In genomic region chr12:24644125-24644571, GRCm38 (mm10) we compare ENCODE assay signal across 10 mouse cellular contexts. TPM values are rescaled to one million over a fixed set of nuclear protein-coding genes. Genes with fewer than 3 reads are reported as not detected.
DNase-seq lines count a peak whose midpoint lies in the region; ATAC-seq and TF ChIP-seq lines count a peak whose summit lies in the region.
"Had no signal": no experiment of that assay in that cellular context is flagged by ENCODE, and none has a peak within 500 bp of the region (broad histone marks: within the 10 kb centered on the region; RNA-seq: fewer than 3 reads in every experiment).

No protein-coding gene starts in this region.

- no peaks in the 10 kb centered on the region for H3K36me3 ChIP-seq in liver, postnatal 0 days (replicated peaks; ENCODE audit: insufficient read depth, low read length)
- H3K36me3 ChIP-seq in forebrain, embryonic 12.5 days (replicated peaks): no peaks in the 10 kb centered on the region
- no peaks in the 10 kb centered on the region for H3K36me3 ChIP-seq in forebrain, embryonic 11.5 days (ENCODE audit: control insufficient read depth, insufficient read depth, low read length)
- H3K36me3 ChIP-seq: neural tube, embryonic 13.5 days had no signal

- DNase-seq in retina, postnatal 1 day: peak; percentile 33
- no peak for DNase-seq in retina, embryonic 14.5 days (ENCODE audit: low spot score)
- peak; percentile 55 to 69 for DNase-seq in heart, adult 18-20 months
- peak; percentile 53 for DNase-seq in liver, postnatal 0 days
- DNase-seq in frontal cortex, postnatal 25 days (ENCODE audit: low spot score in 2 of 2): no peak
- no peak for DNase-seq in forebrain, embryonic 11.5 days (ENCODE audit: low spot score)
- DNase-seq in gastrocnemius, adult 18-20 months (ENCODE audit: low spot score): no peak
- DNase-seq: forebrain, postnatal 0 days had no signal

- ATAC-seq in liver, postnatal 0 days: peak; percentile 90
- ATAC-seq in forebrain, embryonic 12.5 days (ENCODE audit: low FRiP score): no peak
- ATAC-seq in forebrain, embryonic 11.5 days (replicated peaks; ENCODE audit: low FRiP score): no peak
- ATAC-seq: forebrain, postnatal 0 days had no signal

- WGBS in liver, postnatal 0 days (ENCODE audit: insufficient replicate concordance): 29% methylated on average over 1 of the region's 1 CpGs
- WGBS in forebrain, embryonic 12.5 days: 40% methylated on average over 1 of the region's 1 CpGs
- 55% methylated on average over 1 of the region's 1 CpGs for WGBS in forebrain, embryonic 11.5 days

- H3K9ac ChIP-seq in liver, postnatal 0 days (replicated peaks): peak overlapping the region; percentile 30; the same call in 1 of the 2 replicates
- no peak overlapping the region for H3K9ac ChIP-seq in forebrain, embryonic 12.5 days
- H3K9ac ChIP-seq in forebrain, embryonic 11.5 days (ENCODE audit: low read length): no peak overlapping the region
- H3K9ac ChIP-seq: forebrain, postnatal 0 days; neural tube, embryonic 13.5 days had no signal

- no peak overlapping the region for H3K4me3 ChIP-seq in liver, postnatal 0 days (ENCODE audit: low read depth, low read length)
- no peak overlapping the region for H3K4me3 ChIP-seq in forebrain, embryonic 12.5 days (replicated peaks)
- no peak overlapping the region for H3K4me3 ChIP-seq in forebrain, embryonic 11.5 days (ENCODE audit: low read depth, low read length)
- H3K4me3 ChIP-seq: neural tube, embryonic 13.5 days had no signal

- H3K27me3 ChIP-seq in liver, postnatal 0 days (ENCODE audit: insufficient read depth, low read length): no peaks in the 10 kb centered on the region
- peaks cover 4% of the 10 kb centered on the region; the same call in 1 of the 2 replicates for H3K27me3 ChIP-seq in forebrain, embryonic 12.5 days
- no peaks in the 10 kb centered on the region for H3K27me3 ChIP-seq in forebrain, embryonic 11.5 days (ENCODE audit: control insufficient read depth, insufficient read depth, low read length)
- H3K27me3 ChIP-seq: neural tube, embryonic 13.5 days had no signal

- no peaks in the 10 kb centered on the region for H3K9me3 ChIP-seq in liver, postnatal 0 days (ENCODE audit: low read length)
- H3K9me3 ChIP-seq in forebrain, embryonic 12.5 days: no peaks in the 10 kb centered on the region
- H3K9me3 ChIP-seq in forebrain, embryonic 11.5 days (ENCODE audit: control insufficient read depth, low read length): no peaks in the 10 kb centered on the region
- H3K9me3 ChIP-seq: neural tube, embryonic 13.5 days had no signal

- TF ChIP-seq CTCF in liver, postnatal 0 days (IDR thresholded peaks at IDR 0.05; ENCODE audit: low read depth): no peak

- peak overlapping the region; percentile 53 for H3K4me2 ChIP-seq in liver, postnatal 0 days (ENCODE audit: low read depth, low read length)
- H3K4me2 ChIP-seq in forebrain, embryonic 12.5 days: no peak overlapping the region
- no peak overlapping the region for H3K4me2 ChIP-seq in forebrain, embryonic 11.5 days (ENCODE audit: low read depth, low read length, severe bottlenecking)
- H3K4me2 ChIP-seq: neural tube, embryonic 13.5 days had no signal

- TF ChIP-seq EP300 in liver, postnatal 0 days (IDR thresholded peaks at IDR 0.05; ENCODE audit: low read depth): peak; percentile 71

- H3K4me1 ChIP-seq in liver, postnatal 0 days (ENCODE audit: insufficient read depth): peaks cover 41% of the 10 kb centered on the region
- H3K4me1 ChIP-seq in forebrain, embryonic 12.5 days: peaks cover 6% of the 10 kb centered on the region; the same call in 1 of the 2 replicates
- no peaks in the 10 kb centered on the region for H3K4me1 ChIP-seq in forebrain, embryonic 11.5 days (replicated peaks; ENCODE audit: control insufficient read depth, insufficient read depth, low read length)

- H3K27ac ChIP-seq in liver, postnatal 0 days (ENCODE audit: low read depth): peak overlapping the region; percentile 79
- no peak overlapping the region for H3K27ac ChIP-seq in forebrain, embryonic 12.5 days
- no peak overlapping the region for H3K27ac ChIP-seq in forebrain, embryonic 11.5 days (ENCODE audit: low read depth, low read length)
- H3K27ac ChIP-seq: neural tube, embryonic 13.5 days had no signal

RNA-seq across cellular contexts. Expression of gene Klf11, which starts 6.9 kb away (rescaled TPM):
- total RNA-seq in heart, adult 18-20 months (2021): 10 to 100 TPM; 11.6 to 12.4 TPM
- polyA plus RNA-seq in liver, postnatal 0 days (2015; fragmentation: Nextera tagmentation; extraction: Ambion mirVana): 4.0 and 5.3 TPM in 2 replicates
- 15.4 and 15.5 TPM in 2 replicates for polyA plus RNA-seq in forebrain, embryonic 12.5 days (2016; fragmentation: Nextera tagmentation; extraction: Ambion mirVana)
- polyA plus RNA-seq in forebrain, embryonic 11.5 days (2014; fragmentation: Nextera tagmentation; extraction: Ambion mirVana): 13.1 and 13.5 TPM in 2 replicates
- total RNA-seq in gastrocnemius, adult 18-20 months (2021): 1 to 10 TPM; 4.3 to 6.3 TPM

RNA-seq across cellular contexts. Expression of gene Cys1, which starts 37.5 kb away (rescaled TPM):
- 1 to 10 TPM; 3.3 to 3.9 TPM for total RNA-seq in heart, adult 18-20 months (2021)
- 0.31 and 0.50 TPM in 2 replicates for polyA plus RNA-seq in liver, postnatal 0 days (2015; fragmentation: Nextera tagmentation; extraction: Ambion mirVana)
- 1.0 and 1.1 TPM in 2 replicates for polyA plus RNA-seq in forebrain, embryonic 12.5 days (2016; fragmentation: Nextera tagmentation; extraction: Ambion mirVana)
- 0.76 and 0.85 TPM in 2 replicates for polyA plus RNA-seq in forebrain, embryonic 11.5 days (2014; fragmentation: Nextera tagmentation; extraction: Ambion mirVana)
- 1 to 10 TPM; 1.7 to 2.7 TPM for total RNA-seq in gastrocnemius, adult 18-20 months (2021)

Comparison
In these comparisons a context has a peak if more than half of its experiments do, and no peak if none do; other contexts are left out.
1. DNase-seq: peak in retina, postnatal 1 day (single experiment), heart, adult 18-20 months (2 of 2) and liver, postnatal 0 days (single experiment); none in retina, embryonic 14.5 days (single experiment), frontal cortex, postnatal 25 days (0 of 2), forebrain, embryonic 11.5 days (single experiment) and gastrocnemius, adult 18-20 months (single experiment).